Mouse (Mus musculus) spleen, adult 2 months (tissue): ENCODE data around the gene Gm37240.

Experiments
- CTCF ChIP-seq: fragments of 200-500 bp; IDR thresholded peaks from 2 replicates; pipeline ENCODE4 v1.5.1; 2011; ENCODE audit warnings: mild to moderate bottlenecking, inconsistent platforms; ENCODE audit not compliant: insufficient read depth, insufficient read length, insufficient replicate concordance; ENCODE audit errors: extremely low read depth
- POLR2A ChIP-seq: fragments of 200-500 bp; IDR thresholded peaks from 2 replicates; pipeline ENCODE4 v1.6.1; 2011; ENCODE audit warnings: low read depth, low read length, inconsistent platforms

DNA sequence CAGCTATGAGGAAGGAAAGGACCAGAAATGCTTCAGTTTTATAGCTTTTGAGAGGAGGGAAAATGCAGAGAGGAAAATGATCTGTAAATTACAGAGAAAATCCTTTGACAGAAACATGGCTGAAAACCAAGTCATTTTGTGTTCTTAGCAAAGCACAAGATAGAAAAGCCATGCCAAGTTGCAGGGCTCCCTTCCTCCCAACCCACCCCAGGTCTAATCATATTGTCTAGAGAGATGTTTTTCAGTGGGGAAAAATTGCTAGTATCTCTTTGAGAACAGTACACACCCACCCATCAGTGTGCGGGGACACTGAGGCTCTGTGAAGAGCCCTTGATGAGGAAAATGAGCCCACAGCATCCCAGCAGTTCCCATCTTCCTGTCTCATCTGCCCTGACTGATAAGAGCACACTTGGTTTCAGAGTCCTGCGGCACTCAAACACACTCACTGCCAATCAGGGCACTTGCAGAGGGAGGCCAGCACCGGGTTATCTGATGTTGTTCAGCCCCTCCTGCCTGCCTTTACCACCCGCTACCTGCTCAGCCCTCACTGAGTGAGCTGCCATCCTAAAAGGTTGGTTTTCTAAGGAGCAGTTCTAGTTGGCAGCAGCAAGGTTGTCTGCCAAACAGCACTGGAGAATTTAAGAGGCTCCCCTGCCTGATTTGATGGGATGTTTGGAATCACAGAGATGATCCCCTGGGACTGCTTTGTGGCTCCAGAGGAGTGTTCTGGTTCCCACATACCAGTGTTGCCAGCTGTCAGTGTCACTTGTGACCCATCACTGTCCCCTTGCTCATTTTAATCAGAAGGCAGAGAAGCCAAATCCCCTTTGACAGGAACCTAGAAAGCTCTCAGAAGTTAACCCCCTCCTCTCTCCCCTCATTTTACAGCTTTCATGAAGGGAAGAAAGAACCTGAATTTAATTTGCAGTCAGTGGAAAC lies 234.3 kb downstream of the Gm37240 start:
- no peak for TF ChIP-seq CTCF
- TF ChIP-seq POLR2A: no peak
